Comparison of ENCODE assay signal across 9 mouse cellular contexts in the genomic region with DNA sequence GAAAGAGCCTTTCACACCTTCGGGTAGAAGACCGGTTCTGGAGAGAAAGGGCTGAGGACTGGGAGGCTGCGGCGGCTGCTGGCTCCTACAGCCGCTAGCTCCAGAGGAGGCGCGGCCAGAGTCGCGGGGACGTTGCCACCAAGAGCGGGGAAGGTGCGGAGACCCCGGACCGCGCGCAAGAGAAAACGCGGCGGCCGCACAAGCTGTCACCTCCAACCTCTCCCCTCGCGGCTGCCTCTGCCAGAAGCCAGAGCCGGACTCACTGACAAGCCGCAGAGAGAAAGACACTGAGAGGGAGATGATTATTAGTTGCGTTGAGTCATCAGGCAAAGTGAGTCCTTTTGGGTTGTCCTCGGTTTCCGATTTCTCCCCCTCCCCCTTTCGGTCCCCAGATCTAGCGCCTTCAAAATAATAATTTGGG. TPM values are rescaled to one million over a fixed set of nuclear protein-coding genes. Genes with fewer than 3 reads are reported as not detected.
DNase-seq lines count a peak whose midpoint lies in the region; ATAC-seq and TF ChIP-seq lines count a peak whose summit lies in the region.
"Had no signal": no experiment of that assay in that cellular context is flagged by ENCODE, and none has a peak within 500 bp of the region (broad histone marks: within the 10 kb centered on the region; RNA-seq: fewer than 3 reads in every experiment).

No protein-coding gene starts in this region.

- H3K79me2 ChIP-seq in CH12.LX (replicated peaks; ENCODE audit: control insufficient read depth, extremely low read depth, insufficient read depth, poor library complexity, severe bottlenecking) = peaks cover 20% of the 10 kb centered on the region

- no peak for TF ChIP-seq POLR2A in CH12.LX (IDR thresholded peaks at IDR 0.05; ENCODE audit: low read depth, low read length)

- peak; percentile 53 to 61 for DNase-seq in cerebellum, postnatal 10 days
- peak; percentile 62 for DNase-seq in CH12.LX (ENCODE audit: extremely low read depth)
- DNase-seq in kidney, postnatal 10 days = peak; percentile 44
- no peak for DNase-seq in spleen, postnatal 14 days (ENCODE audit: low spot score in 2 of 2)
- no peak for DNase-seq in gastrocnemius, postnatal 10 days

- no peak for TF ChIP-seq EP300 in CH12.LX (IDR thresholded peaks at IDR 0.05; ENCODE audit: low read length)

- no peak for ATAC-seq in cerebellum, adult (ENCODE audit: insufficient number of reproducible peaks, low FRiP score, low TSS enrichment)
- ATAC-seq in embryonic facial prominence, embryonic 15.5 days (ENCODE audit: insufficient number of reproducible peaks, low FRiP score, low TSS enrichment, low read depth) = peak; percentile 21
- peak; percentile 6 for ATAC-seq in neural tube, embryonic 12.5 days (ENCODE audit: low FRiP score, low read depth)

- peak overlapping the region; percentile 75 to 98 (median 82) for H3K4me3 ChIP-seq in CH12.LX (replicated peaks in 1 of 3; ENCODE audit: low read depth in 2 of 3, low read length in 2 of 3, poor library complexity in 1 of 3)
- peak overlapping the region; percentile 70 for H3K4me3 ChIP-seq in embryonic facial prominence, embryonic 15.5 days (replicated peaks)
- peak overlapping the region; percentile 64 for H3K4me3 ChIP-seq in neural tube, embryonic 12.5 days

- peaks cover 2 to 15% of the 10 kb centered on the region in 2 experiments; a peak in 3 of 4 replicates for H3K4me1 ChIP-seq in CH12.LX (ENCODE audit: control insufficient read depth in 1 of 2, insufficient read depth in 2 of 2)
- H3K4me1 ChIP-seq in embryonic facial prominence, embryonic 15.5 days = peaks cover 27% of the 10 kb centered on the region
- peaks cover 33% of the 10 kb centered on the region for H3K4me1 ChIP-seq in neural tube, embryonic 12.5 days

- dilution Hi-C loops in CH12.LX (cut with MboI; ENCODE audit: extremely low pct_ligation_motif_present, extremely low pct_unique_long_range_greater_than_20kb, low sequenced_read_pairs) = no loop called here

- no peaks in the 10 kb centered on the region for H3K9me3 ChIP-seq in CH12.LX (replicated peaks; ENCODE audit: low read length)
- H3K9me3 ChIP-seq in embryonic facial prominence, embryonic 15.5 days (replicated peaks) = no peaks in the 10 kb centered on the region
- no peaks in the 10 kb centered on the region for H3K9me3 ChIP-seq in neural tube, embryonic 12.5 days

- H3K4me2 ChIP-seq in CH12.LX (ENCODE audit: insufficient read depth, low read depth, poor library complexity, severe bottlenecking) = peak overlapping the region; percentile 79
- peak overlapping the region; percentile 94 for H3K4me2 ChIP-seq in embryonic facial prominence, embryonic 15.5 days (replicated peaks)
- H3K4me2 ChIP-seq in neural tube, embryonic 12.5 days (replicated peaks) = peak overlapping the region; percentile 95

- no peak for TF ChIP-seq CTCF in CH12.LX (conservative IDR thresholded peaks at IDR 0.05 in 1 of 2, IDR thresholded peaks at IDR 0.05 in 1 of 2; ENCODE audit: low read depth in 2 of 2, low read length in 2 of 2)

- peak overlapping the region; percentile 81 for H3K9ac ChIP-seq in CH12.LX (ENCODE audit: insufficient read depth, low read depth)
- H3K9ac ChIP-seq in embryonic facial prominence, embryonic 15.5 days = peak overlapping the region; percentile 87
- peak overlapping the region; percentile 45 for H3K9ac ChIP-seq in neural tube, embryonic 12.5 days

- in situ Hi-C loops in CH12.LX (cut with MboI; ENCODE audit: low pct_ligation_motif_present, low pct_unique_long_range_greater_than_20kb, low sequenced_read_pairs) = no loop called here

- H3K27ac ChIP-seq in CH12.LX (ENCODE audit: insufficient read depth, low read depth) = peak overlapping the region; percentile 75
- peak overlapping the region; percentile 93 for H3K27ac ChIP-seq in embryonic facial prominence, embryonic 15.5 days (replicated peaks)
- no peak overlapping the region for H3K27ac ChIP-seq in neural tube, embryonic 12.5 days

- no peak for TF ChIP-seq RAD21 in CH12.LX (IDR thresholded peaks at IDR 0.05; ENCODE audit: low read depth, low read length)

- under 1% methylated on average over 29 of the region's 29 CpGs for WGBS in embryonic facial prominence, embryonic 15.5 days
- WGBS in neural tube, embryonic 12.5 days = 1% methylated on average over 27 of the region's 29 CpGs

- peaks cover 0 to 7% of the 10 kb centered on the region in 2 experiments for H3K36me3 ChIP-seq in CH12.LX (replicated peaks in 1 of 2; ENCODE audit: control insufficient read depth in 1 of 2, insufficient read depth in 1 of 2, low read length in 1 of 2)
- no peaks in the 10 kb centered on the region for H3K36me3 ChIP-seq in embryonic facial prominence, embryonic 15.5 days
- no peaks in the 10 kb centered on the region for H3K36me3 ChIP-seq in neural tube, embryonic 12.5 days
- H3K36me3 ChIP-seq: G1E had no signal

- H3K27me3 ChIP-seq in CH12.LX (replicated peaks) = no peaks in the 10 kb centered on the region
- peaks cover 47% of the 10 kb centered on the region for H3K27me3 ChIP-seq in embryonic facial prominence, embryonic 15.5 days
- peaks cover 47% of the 10 kb centered on the region for H3K27me3 ChIP-seq in neural tube, embryonic 12.5 days (replicated peaks)

TF ChIP-seq in CH12.LX, 34 proteins besides CTCF, POLR2A, EP300 and RAD21:
- TF ChIP-seq SIN3A (IDR thresholded peaks at IDR 0.05; ENCODE audit: low read length) (0 out of 2 replicates have a peak, but pooled peaks have one; percentile 42), MXI1 (IDR thresholded peaks at IDR 0.05; ENCODE audit: low read depth, low read length) (no peak), TBP (conservative IDR thresholded peaks at IDR 0.05; ENCODE audit: low read depth, low read length) (0 out of 2 replicates have a peak, but pooled peaks have one; percentile 50), TCF12 (IDR thresholded peaks at IDR 0.05; ENCODE audit: low read depth, low read length) (no peak)

RNA-seq across cellular contexts. Expression of a gene that starts 7.0 kb away (rescaled TPM):
- total RNA-seq in CH12.LX (2012; rRNA removed) (1.6 and 2.1 TPM in 2 replicates), CH12.LX (2014; rRNA removed) (1.4 and 2.0 TPM in 2 replicates)
- 3.7 and 3.9 TPM in 2 replicates for polyA plus RNA-seq in CH12.LX (2012; ENCODE audit: insufficient read length, low read depth)
- 12.0 and 14.4 TPM in 2 replicates for polyA plus RNA-seq in embryonic facial prominence, embryonic 15.5 days (2015; fragmentation: Nextera tagmentation; extraction: Ambion mirVana)
- 1.7 and 1.9 TPM in 2 replicates for polyA plus RNA-seq in neural tube, embryonic 12.5 days (2016; fragmentation: Nextera tagmentation; extraction: Ambion mirVana)
- 1 to 10 TPM in 1 of 2 experiments, under 1 TPM in 1; 0.63 to 9.2 TPM for total RNA-seq in gastrocnemius, postnatal 10 days (2021)
- polyA plus RNA-seq: G1E had no signal

Comparison
In these comparisons a context has a peak if more than half of its experiments do, and no peak if none do; other contexts are left out.
1. DNase-seq: peak in cerebellum, postnatal 10 days (2 of 2), CH12.LX (single experiment) and kidney, postnatal 10 days (single experiment); none in spleen, postnatal 14 days (0 of 2) and gastrocnemius, postnatal 10 days (single experiment).
2. Peak in every context shown above with its lines, with median percentiles within 50 percentile points of each other: H3K4me2 ChIP-seq, H3K4me3 ChIP-seq and H3K9ac ChIP-seq.